Mouse (Mus musculus) heart, postnatal 0 days (tissue): ENCODE data around the gene Fgfr2.

Experiments used
- CTCF ChIP-seq: IDR thresholded peaks from 2 replicates; pipeline ENCODE4 v1.5.1; 2016; ENCODE audit warnings: antibody characterized with exemption, control low read depth, low read depth
- EP300 ChIP-seq: IDR thresholded peaks from 2 replicates; pipeline ENCODE4 v1.6.1; 2016; ENCODE audit warnings: antibody characterized with exemption, low read depth

- no peak for TF ChIP-seq EP300
- no peak for TF ChIP-seq CTCF
Measured at GRCm38 (mm10) chr7:132994120-132994519, 129.0 kb downstream of the Fgfr2 start.
